Mouse (Mus musculus) C2C12 (cell line): ENCODE results near the gene Gm11444. TPM values are rescaled to one million over a fixed set of nuclear protein-coding genes. Genes with fewer than 3 reads are reported as not detected.

Source experiments
- H3K27me3 ChIP-seq: one replicate; pipeline ENCODE4 v1.6.1; 2011; ENCODE audit not compliant: control insufficient read depth, insufficient read depth, insufficient read length
- H3K36me3 ChIP-seq: one replicate; pipeline ENCODE4 v1.6.1; 2011; ENCODE audit not compliant: control insufficient read depth, insufficient read depth
- H3K4me3 ChIP-seq: one replicate; pipeline ENCODE4 v1.5.1; 2011; ENCODE audit warnings: mild to moderate bottlenecking, control low read depth; ENCODE audit not compliant: poor library complexity, insufficient read depth, severe bottlenecking
- H3K79me2 ChIP-seq: one replicate; pipeline ENCODE4 v1.6.1; 2011; ENCODE audit not compliant: control insufficient read depth, insufficient read depth
- H3K79me3 ChIP-seq: one replicate; pipeline ENCODE4 v1.6.1; 2011; ENCODE audit warnings: low read depth, control low read depth
- H3ac ChIP-seq: one replicate; pipeline ENCODE3; 2011; ENCODE audit warnings: low read depth; ENCODE audit not compliant: control insufficient read depth, insufficient read length
- CEBPB ChIP-seq: IDR thresholded peaks from one replicate; pipeline ENCODE4 v1.6.1; 2011; ENCODE audit warnings: low read depth, mild to moderate bottlenecking, control low read depth, moderate library complexity
- CTCF ChIP-seq: IDR thresholded peaks from one replicate; pipeline ENCODE4 v1.5.1; 2011; ENCODE audit not compliant: control insufficient read depth, insufficient read depth, insufficient read length
- FOSL1 ChIP-seq: IDR thresholded peaks from one replicate; pipeline ENCODE4 v1.8.0; 2011; ENCODE audit warnings: mild to moderate bottlenecking, low read length; ENCODE audit not compliant: poor library complexity, insufficient read depth, severe bottlenecking
- MAX ChIP-seq: IDR thresholded peaks from one replicate; pipeline ENCODE4 v1.6.1; 2011; ENCODE audit warnings: mild to moderate bottlenecking, control low read depth
- MYOD1 ChIP-seq: IDR thresholded peaks from one replicate; pipeline ENCODE4 v1.6.1; 2011; ENCODE audit warnings: low read depth; ENCODE audit not compliant: control insufficient read depth, insufficient read length
- MYOG ChIP-seq: IDR thresholded peaks from one replicate; pipeline ENCODE4 v1.6.1; 2011; ENCODE audit not compliant: control insufficient read depth, insufficient read length; ENCODE audit errors: extremely low read depth
- USF1 ChIP-seq: IDR thresholded peaks from one replicate; pipeline ENCODE4 v1.6.1; 2011; ENCODE audit warnings: low read depth, mild to moderate bottlenecking, control low read depth, moderate library complexity
- polyA plus RNA-seq: library from polyadenylated mRNA; unstranded; fragments of >200 nt; fragmentation: generic; extraction: Trizol; gene quantifications from one replicate; pipeline ENCODE4 v1.2.1, GENCODE M21; 2012; ENCODE audit warnings: missing spikeins

The Gm11444 gene
- polyA plus RNA-seq, 1 experiment = not detected

DNA sequence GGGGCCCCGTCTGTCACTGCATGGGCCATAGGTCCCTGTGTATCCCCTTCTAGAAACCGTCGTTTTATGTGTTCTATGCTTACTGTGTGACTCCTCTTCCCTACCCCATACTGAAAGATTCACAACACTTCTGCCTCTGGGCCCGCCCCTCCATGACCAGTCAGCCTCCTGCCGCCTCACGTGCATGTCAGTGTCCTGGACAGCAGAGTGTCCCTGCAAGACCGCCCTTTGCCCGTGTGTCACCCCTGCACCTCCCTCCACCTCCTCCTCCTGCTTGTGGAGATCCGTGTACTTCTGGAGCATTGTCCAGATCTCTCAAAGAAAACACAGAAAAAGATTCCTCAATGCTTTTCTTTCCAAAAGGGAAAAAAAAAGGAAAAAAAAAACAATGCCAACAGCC, 28.5 kb downstream of the Gm11444 start:
- Histone ChIP-seq H3K79me3 (no peaks in the 10 kb centered on the region), H3ac (no peak overlapping the region), H3K27me3 (no peaks in the 10 kb centered on the region), H3K36me3 (no peaks in the 10 kb centered on the region), H3K79me2 (no peaks in the 10 kb centered on the region), H3K4me3 (no peak overlapping the region)
- TF ChIP-seq CTCF = no peak
- TF ChIP-seq FOSL1 = no peak
- TF ChIP-seq MYOG = no peak
- TF ChIP-seq CEBPB = no peak
- TF ChIP-seq USF1 = no peak
- no peak for TF ChIP-seq MYOD1
- no peak for TF ChIP-seq MAX

DNA sequence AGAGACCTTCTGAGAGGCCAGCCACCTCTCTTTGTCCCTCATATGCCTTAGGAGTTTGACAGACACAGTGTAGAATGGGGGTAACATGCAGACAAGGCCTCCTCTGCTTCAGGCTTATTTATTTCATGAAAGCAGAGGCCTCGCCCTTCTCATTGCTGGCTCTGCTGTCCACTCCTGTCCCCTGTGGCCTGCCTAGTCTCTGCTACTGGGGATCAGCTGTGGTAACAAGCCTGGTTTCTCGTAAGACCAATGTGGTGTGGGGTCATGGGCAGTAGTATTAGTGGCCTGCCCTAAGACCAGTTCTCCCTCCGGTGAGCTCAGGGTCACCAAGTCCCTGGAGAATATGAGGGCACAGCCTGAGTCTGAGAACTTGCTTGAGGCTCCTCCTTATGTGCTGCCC, 29.2 kb downstream of the Gm11444 start:
- Histone ChIP-seq H3ac (no peak overlapping the region), H3K79me2 (no peaks in the 10 kb centered on the region), H3K36me3 (no peaks in the 10 kb centered on the region), H3K4me3 (no peak overlapping the region), H3K27me3 (no peaks in the 10 kb centered on the region), H3K79me3 (no peaks in the 10 kb centered on the region)
- TF ChIP-seq MYOG (no peak), MAX (no peak), USF1 (no peak), MYOD1 (no peak), CEBPB (no peak), CTCF (no peak), FOSL1 (no peak)

DNA sequence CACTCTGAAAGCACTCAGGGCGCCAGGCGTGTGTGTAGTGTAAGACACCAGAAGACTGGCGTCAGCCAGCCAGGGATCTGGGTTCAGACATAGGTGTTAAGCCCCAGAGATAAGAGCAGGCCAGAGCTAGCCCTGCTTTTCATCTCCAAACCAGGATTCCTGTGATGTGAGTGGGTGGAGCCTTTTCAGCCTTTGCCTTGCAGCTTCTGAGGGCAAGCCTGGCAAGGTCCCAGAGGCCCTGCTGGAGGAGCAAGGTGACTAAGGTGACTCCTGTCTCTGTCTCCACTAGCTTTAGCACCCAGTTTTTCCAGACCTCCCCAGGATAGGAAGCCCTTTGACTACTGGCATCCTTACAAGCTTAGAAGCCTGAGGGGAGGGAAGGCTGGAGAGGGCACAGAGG, 31.7 kb downstream of the Gm11444 start:
- no peak for TF ChIP-seq USF1
- TF ChIP-seq CEBPB = no peak
- TF ChIP-seq MYOG = no peak
- TF ChIP-seq CTCF = no peak
- no peak for TF ChIP-seq MAX
- TF ChIP-seq MYOD1 = no peak
- TF ChIP-seq FOSL1 = no peak
- no peak overlapping the region for H3K4me3 ChIP-seq
- H3K79me3 ChIP-seq = no peaks in the 10 kb centered on the region
- H3K36me3 ChIP-seq = no peaks in the 10 kb centered on the region
- no peaks in the 10 kb centered on the region for H3K27me3 ChIP-seq
- no peak overlapping the region for H3ac ChIP-seq
- H3K79me2 ChIP-seq = no peaks in the 10 kb centered on the region

- no peak for TF ChIP-seq MYOD1
- TF ChIP-seq MYOG = no peak
- TF ChIP-seq FOSL1 = no peak
- no peak for TF ChIP-seq CTCF
- no peak overlapping the region for H3K4me3 ChIP-seq
- no peak overlapping the region for H3ac ChIP-seq
- no peaks in the 10 kb centered on the region for H3K36me3 ChIP-seq
- H3K27me3 ChIP-seq = no peaks in the 10 kb centered on the region
- H3K79me3 ChIP-seq = no peaks in the 10 kb centered on the region
- no peaks in the 10 kb centered on the region for H3K79me2 ChIP-seq
These were observed 33.7 kb downstream of the Gm11444 start for GRCm38 (mm10) chr11:85816471-85816870.

GRCm38 (mm10) chr11:85814678-85815077, 35.5 kb downstream of the Gm11444 start:
- no peak overlapping the region for H3ac ChIP-seq
- H3K4me3 ChIP-seq = no peak overlapping the region
- TF ChIP-seq CEBPB (no peak), MYOG (no peak), FOSL1 (no peak), CTCF (no peak), USF1 (no peak), MAX (no peak), MYOD1 (no peak)
- H3K79me3 ChIP-seq = no peaks in the 10 kb centered on the region
- H3K79me2 ChIP-seq = no peaks in the 10 kb centered on the region
- no peaks in the 10 kb centered on the region for H3K27me3 ChIP-seq
- no peaks in the 10 kb centered on the region for H3K36me3 ChIP-seq

DNA sequence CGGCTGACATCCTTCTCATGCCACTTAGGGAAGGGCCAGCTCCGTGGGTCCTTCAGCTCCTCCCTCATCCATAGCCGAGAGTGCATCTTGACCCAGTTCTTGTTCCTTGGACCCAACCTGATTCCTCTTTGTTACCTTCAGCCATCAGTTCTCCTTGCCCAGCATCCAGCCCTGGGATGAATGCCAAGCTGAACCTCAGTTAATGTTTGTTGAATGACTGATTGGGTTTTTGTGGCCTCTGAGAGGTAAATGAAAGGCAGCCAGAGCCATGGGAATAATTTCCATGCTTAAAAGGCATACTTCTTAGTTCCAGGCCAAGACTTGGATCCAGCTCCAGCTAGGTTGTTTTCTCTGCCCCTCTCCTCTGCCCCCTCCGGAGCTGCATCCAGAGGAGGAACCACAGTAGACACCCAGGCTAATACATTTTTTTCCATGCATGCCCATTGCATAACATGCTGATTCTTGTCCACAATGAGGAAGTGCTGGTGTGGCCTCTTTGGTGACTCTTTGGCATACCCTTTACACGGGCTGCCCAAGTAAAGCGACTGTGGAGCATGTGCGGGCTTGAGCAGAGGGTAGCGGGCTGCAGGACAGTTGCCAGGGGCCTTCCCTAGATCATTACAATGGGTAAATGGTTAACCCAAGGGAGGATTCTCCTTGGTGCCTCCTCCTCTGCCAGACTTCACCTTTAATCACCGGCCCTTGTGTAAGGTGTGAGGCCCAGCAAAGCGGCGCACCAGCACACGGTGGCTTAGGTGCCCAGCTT, 37.7 kb downstream of the Gm11444 start:
- H3K36me3 ChIP-seq = no peaks in the 10 kb centered on the region
- no peak overlapping the region for H3ac ChIP-seq
- H3K79me3 ChIP-seq = no peaks in the 10 kb centered on the region
- no peak overlapping the region for H3K4me3 ChIP-seq
- H3K27me3 ChIP-seq = no peaks in the 10 kb centered on the region
- no peaks in the 10 kb centered on the region for H3K79me2 ChIP-seq
- TF ChIP-seq MYOD1 = no peak
- no peak for TF ChIP-seq FOSL1
- TF ChIP-seq CTCF = no peak
- TF ChIP-seq MYOG = no peak
- no peak for TF ChIP-seq USF1
- no peak for TF ChIP-seq CEBPB
- no peak for TF ChIP-seq MAX
